Mouse (Mus musculus): Measurements from ENCODE around the gene Ankrd22.

DNA sequence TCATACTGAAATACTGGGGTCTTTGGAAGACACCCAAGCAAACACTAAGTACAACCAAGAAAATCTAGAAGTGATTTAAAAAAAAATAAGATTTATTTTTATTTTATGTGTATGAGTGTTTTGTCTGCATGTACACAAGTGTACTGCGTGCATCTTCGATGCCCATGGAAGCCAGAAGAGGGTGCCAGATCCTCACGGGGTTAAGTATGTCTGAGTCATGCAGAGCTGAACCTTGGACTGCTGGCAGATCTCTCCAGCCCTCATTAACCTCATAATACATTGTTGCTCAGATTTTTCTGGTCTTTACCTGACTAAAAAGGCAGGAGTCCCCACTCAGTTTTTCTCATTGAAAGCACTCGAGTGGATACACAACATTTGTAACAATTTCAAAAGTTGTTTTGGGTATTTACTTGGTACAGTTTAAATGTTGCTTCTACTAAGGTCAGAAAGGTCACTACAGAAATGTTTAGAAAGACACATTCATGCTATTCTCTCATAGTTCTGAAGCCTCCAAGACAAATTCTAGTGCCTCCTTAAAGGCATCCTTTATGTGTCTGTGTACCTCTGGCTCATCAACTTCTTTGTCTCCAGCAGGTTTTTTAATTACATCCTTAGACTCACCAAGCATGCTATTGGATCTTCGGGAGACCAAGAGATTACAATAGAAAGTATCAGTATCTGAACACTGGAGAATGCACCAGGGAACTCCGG is 27.0 kb downstream of the Ankrd22 start:
- TF ChIP-seq CTCF (IDR thresholded peaks at IDR 0.05; ENCODE audit: low read depth, low read length) = no peak
- TF ChIP-seq POLR2A (IDR thresholded peaks at IDR 0.05; ENCODE audit: extremely low read depth, insufficient read depth, low read length) = no peak
